Mouse (Mus musculus): ENCODE measurements around the gene Vmn2r85.

Gene Vmn2r85

DNA sequence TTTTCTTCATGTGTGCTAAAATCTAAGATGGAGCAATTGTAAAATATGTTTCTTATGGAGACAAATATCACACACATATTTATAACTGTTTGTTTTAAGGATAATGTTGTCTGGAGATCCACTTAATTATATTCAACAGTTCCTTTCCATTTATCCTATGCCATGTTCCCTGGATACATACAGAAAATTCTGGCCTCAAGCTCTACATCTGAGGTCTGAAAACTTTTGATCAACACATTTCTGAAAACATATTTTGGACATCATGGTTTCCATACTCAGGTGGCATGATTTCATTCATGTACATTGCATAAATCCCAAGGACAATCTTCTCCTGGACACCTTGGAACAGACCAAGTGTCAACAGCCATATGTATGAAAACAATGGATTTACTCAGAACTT is at the start of gene Vmn2r85:
TSS of gene Vmn2r85 (minus strand) at position 101 of the 400 bp plus-strand sequence.

GRCm38 (mm10) chr10:130470311-130470760 is 40.8 kb upstream of the Vmn2r85 start:
- WGBS: 2% methylated on average over 36 of the region's 36 CpGs

DNA sequence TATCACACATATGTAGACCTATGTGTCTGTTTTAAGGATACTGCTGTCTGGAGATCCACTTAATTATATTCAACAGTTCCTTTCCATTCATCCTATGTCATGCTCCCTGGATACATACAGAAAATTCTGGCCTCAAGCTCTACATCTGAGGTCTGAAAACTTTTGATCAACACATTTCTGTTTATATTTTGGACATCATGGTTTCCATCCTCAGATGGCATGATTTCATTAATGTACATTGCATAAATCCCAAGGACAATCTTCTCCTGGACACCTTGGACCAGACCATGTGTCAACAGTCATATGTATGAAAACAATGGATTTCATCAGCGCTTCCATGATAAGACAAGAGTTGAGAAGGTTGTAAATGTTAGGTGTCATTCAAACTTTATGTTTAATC is 26.4 kb upstream of the Vmn2r85 start, which contains the start of gene Vmn2r86:
TSS of gene Vmn2r86 (minus strand) at position 101 of the 400 bp plus-strand sequence.
- WGBS: 94% methylated on average over 1 of the region's 1 CpGs

DNA sequence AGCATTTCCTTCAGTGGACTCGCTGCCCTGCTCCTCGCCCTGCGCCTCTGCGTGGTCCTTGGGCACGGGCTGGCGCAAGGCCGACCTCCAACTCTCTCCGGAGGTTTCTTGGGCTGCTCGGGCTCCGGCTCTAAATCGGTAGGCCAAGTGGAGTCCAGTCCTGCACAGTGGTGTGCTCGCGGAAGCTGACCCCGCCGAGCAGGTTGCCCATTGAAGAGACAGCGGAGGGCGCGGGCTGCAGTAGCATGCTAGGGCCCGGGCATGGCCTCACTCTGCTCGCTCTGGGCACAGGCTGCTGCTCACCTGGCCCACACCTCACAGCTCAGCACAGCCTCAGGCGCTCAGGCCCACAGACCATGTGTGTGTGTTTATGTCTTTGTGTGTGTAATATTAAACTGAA is 15.3 kb upstream of the Vmn2r85 start:
- WGBS: 87% methylated on average over 21 of the region's 21 CpGs

DNA sequence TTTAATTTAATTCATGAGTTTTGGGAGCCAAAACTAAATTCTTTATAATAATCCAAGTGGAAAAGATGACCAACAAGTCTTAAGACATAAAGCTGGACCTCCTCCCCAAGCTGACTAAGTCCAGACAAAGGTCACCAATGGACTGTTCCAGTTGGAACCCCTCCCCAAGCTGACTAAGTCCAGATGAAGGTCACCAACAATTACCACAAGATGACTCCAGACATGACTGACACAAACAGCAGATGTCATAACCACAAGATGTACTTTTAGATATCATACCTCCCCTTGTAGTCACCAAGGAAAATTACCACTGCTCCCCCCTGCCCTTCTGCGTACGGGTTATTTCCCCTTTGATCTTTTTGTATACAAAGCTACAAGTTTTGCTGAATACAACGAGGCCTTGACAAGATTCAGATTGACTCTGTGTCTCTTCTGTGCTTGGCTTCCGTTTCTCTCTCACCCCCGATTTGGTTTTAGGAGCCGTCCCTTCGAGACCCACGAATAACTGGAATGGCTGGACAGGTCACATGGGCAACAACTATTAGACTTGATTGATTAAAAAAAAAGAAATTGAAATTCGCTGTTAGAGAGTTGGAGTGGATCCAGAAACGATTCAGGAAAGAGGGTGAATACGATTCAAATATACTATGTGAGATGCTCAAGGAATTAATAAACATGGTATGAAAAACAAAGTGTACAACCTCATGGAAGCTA is 4.8 kb upstream of the Vmn2r85 start:
- WGBS: 80% methylated on average over 11 of the region's 11 CpGs

DNA sequence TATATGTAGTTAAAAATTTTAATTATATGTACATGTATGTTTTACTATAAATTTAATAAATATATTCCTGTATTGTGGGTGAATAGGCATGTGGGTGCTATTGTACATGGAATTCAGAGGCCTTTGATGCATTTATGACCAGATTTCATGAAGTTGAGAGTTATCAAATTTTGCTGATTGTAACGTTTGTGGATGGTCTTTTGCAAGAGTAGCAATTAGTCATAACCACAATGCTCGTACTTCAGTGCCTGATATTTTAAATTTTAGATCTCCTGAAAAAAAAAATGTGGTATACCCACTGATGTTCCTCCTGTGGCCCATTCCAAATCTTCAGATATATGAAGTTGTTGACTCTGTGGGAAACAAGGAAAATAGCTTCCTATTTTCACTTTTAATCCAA is 7.1 kb downstream of the Vmn2r85 start:
- WGBS: 74% methylated on average over 2 of the region's 2 CpGs

GRCm38 (mm10) chr10:130420401-130420800 is 9.1 kb downstream of the Vmn2r85 start:
- 75% methylated on average over 3 of the region's 3 CpGs for WGBS

- 51% methylated on average over 2 of the region's 2 CpGs for WGBS
Observed at GRCm38 (mm10) chr10:130419954-130420353, 9.5 kb downstream of the Vmn2r85 start.

GRCm38 (mm10) chr10:130412167-130412698 is 17.3 kb downstream of the Vmn2r85 start:
- 76% methylated on average over 31 of the region's 35 CpGs for WGBS

GRCm38 (mm10) chr10:130394232-130394631 is 35.3 kb downstream of the Vmn2r85 start, which contains the start of gene Vmn2r84:
TSS of gene Vmn2r84 (minus strand) at chr10:130394332.

DNA sequence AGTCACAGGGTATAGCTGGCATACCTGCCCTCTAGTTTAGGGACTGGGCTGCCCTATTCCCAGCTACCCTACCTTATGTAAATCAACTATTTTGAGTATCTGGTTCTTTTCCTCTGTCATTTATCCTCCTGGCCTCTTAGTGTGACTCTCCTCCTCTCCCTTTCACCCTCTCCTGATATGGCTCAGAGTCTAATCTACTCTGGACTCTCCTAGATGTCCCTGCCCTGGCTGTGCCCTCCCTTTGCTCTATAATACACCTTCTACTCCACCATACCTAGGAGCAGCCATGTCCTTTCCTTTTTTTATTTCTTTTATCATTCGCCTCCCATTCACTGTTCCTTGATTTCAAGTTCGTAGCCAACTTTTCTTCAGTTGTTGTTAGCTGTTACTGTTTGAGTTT is 54.4 kb downstream of the Vmn2r85 start:
- WGBS: 84% methylated on average over 2 of the region's 2 CpGs

GRCm38 (mm10) chr10:130372491-130373173 is 56.9 kb downstream of the Vmn2r85 start:
- WGBS: 82% methylated on average over 2 of the region's 2 CpGs

GRCm38 (mm10) chr10:130371644-130372043 is 57.9 kb downstream of the Vmn2r85 start:
- 67% methylated on average over 1 of the region's 1 CpGs for WGBS

GRCm38 (mm10) chr10:130370005-130370682 is 59.4 kb downstream of the Vmn2r85 start:
- WGBS: 86% methylated on average over 2 of the region's 2 CpGs
